Mouse (Mus musculus): ENCODE data around the gene Sfxn3. TPM values are rescaled to one million over a fixed set of nuclear protein-coding genes. Genes with fewer than 3 reads are reported as not detected.
"Not testable (repeated sequence)": the region's sequence is repeated elsewhere in the genome, so short reads cannot be mapped to it uniquely, and the experiment has no call there.

The Sfxn3 gene
- total RNA-seq, 1 experiment from 2014 or later, result 16.0 TPM

DNA sequence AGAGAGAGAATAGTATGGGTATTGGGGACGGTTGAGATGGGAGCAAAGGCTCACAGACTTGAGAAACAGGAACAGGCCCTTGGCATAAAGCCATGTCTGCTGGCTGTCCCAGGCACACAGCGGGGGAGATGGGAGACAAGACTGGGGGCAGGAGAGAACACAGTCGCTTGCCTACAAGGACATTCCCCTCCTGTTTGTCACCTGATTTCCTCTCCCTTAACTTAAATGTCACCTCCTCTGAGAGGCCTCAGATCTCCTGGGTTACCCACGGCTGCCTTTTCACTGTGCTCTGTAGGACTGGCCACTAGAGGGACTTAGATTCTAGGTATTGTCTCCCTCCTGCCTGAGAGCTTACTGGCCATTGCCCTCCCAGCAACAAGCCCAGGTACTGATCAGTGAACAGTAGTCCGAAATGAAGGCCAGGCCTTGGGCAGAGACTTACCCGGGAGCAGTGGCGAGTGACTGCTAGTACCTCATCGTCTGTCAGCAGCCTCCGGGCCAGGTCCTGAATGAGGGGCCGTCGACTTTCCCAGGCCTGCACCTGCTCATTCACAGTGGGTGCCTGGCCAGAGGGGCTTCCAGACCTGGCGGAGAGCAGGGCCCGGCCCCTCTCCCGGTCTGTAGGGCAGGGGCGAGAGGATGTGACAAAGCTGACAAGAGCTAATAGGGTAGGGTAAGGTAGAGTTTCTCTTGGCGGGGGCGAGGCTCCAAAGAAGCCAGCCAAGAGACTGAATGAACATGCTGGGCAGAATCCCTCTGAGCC lies 14.6 kb upstream of the Sfxn3 start:
- ATAC-seq (replicated peaks in 1 of 2; ENCODE audit: insufficient read depth in 1 of 2, low FRiP score in 2 of 2, low TSS enrichment in 1 of 2, low read depth in 1 of 2, poor library complexity in 2 of 2, severe bottlenecking in 2 of 2), result peak; percentile 27 to 51; a peak in 2 of 4 replicates

DNA sequence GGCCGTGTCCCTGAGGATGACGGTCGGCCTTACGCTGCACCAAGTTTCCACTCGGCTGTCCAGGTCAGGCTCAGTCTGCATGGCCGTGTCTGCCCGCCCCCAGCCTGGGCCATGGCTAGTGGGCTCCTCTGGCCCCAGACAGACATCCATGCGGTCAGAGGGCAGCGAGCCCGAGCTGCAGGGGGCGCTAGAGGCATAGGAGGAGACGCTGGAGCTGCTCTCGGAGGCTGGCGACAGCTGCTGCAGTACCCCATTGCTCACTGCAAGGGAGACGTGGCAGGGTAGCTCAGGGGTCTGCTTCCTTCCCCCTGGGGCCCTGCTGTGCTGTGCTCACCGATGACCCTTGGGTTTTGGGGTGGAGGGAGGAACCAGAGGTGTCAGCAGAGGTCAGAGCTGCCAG lies 10.4 kb upstream of the Sfxn3 start:
- peak; percentile 28 to 42; a peak in 3 of 4 replicates for ATAC-seq (replicated peaks in 1 of 2; ENCODE audit: insufficient read depth in 1 of 2, low FRiP score in 2 of 2, low TSS enrichment in 1 of 2, low read depth in 1 of 2, poor library complexity in 2 of 2, severe bottlenecking in 2 of 2)

DNA sequence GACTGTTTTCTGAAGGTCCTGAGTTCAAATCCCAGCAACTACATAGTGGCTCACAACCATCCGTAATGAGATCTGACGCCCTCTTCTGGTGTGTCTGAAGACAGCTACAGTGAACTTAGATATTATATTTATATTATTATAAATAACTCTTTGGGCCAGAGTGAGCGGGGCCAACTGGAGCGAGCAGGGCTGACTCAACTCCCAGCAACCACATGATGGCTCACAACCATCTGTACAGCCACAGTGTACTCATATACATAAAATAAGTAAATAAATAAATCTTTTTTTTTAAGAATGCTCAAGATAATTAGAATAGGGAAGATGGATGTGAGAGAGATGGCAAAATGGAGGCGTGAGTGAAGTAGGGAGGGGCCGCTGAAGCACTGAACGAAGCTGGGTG lies 9.1 kb upstream of the Sfxn3 start:
- not testable (repeated sequence) for ATAC-seq (replicated peaks in 1 of 2; ENCODE audit: insufficient read depth in 1 of 2, low FRiP score in 2 of 2, low TSS enrichment in 1 of 2, low read depth in 1 of 2, poor library complexity in 2 of 2, severe bottlenecking in 2 of 2)

DNA sequence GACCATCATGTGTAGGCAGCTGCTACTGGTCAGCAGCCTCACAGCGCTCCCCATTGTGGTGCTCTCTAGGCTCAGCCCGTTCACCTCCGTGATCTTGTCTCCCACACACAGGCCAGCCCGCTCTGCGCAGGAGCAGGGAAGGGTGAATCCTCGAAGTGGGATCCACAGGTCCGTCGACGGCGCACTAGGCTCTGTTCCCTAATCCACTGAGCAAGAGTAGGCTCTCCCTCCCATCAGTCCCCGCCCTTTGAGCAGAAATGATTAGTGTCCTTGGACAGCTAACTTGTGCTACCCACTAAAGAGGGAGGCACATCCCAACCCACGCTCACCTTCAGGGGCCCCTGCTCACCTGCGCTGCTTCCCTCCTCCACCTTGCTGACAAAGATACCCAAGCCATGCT lies 7.1 kb upstream of the Sfxn3 start:
- no peak for ATAC-seq (replicated peaks in 1 of 2; ENCODE audit: insufficient read depth in 1 of 2, low FRiP score in 2 of 2, low TSS enrichment in 1 of 2, low read depth in 1 of 2, poor library complexity in 2 of 2, severe bottlenecking in 2 of 2)

DNA sequence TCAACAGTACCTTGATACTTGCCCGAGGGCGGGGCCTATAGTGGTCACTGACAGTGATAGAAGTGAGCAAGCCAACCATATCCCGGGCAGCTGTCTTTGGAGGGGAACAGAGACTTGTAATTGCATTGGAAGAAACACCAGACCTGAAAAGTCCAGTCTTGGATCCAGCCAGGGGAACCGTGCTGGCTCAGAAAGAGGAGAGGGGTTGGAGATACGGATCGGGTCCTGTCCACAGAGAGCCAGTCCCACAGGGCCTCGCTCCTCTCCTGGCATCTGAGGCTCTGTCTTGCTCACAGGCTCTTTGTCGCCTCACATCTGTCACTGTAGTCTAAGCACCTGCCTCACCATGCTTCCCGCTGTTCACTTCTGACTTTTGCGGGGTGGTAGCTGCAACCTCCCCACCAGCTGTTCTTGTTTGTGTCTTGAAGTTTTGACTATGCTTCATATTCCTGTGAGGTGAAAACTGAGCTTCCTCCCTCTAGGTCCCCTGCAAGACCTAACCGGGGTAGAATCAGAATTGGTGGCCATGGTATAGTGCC lies 2.8 kb upstream of the Sfxn3 start:
- no peak for ATAC-seq (replicated peaks in 1 of 2; ENCODE audit: insufficient read depth in 1 of 2, low FRiP score in 2 of 2, low TSS enrichment in 1 of 2, low read depth in 1 of 2, poor library complexity in 2 of 2, severe bottlenecking in 2 of 2)

DNA sequence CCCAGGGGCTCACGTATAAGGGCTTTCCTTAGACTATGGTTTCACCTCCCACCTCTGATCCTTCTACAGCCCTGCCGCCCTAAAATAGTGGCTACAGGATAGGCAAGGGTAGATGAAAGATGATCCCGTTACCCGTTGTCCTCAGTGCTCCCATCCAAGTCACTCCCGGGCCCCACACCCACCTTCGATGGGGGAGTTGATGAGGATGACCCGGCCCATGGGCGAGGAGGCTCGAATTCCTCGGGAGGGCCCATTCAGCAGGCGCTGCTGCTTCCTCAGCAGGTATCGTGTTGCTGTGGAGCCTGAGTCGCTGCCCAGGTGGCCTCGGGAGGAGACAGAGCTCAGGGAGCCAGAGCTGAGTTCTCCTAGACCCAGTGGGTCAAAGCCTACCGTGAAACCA lies 2.1 kb upstream of the Sfxn3 start:
- no peak for ATAC-seq (replicated peaks in 1 of 2; ENCODE audit: insufficient read depth in 1 of 2, low FRiP score in 2 of 2, low TSS enrichment in 1 of 2, low read depth in 1 of 2, poor library complexity in 2 of 2, severe bottlenecking in 2 of 2)

DNA sequence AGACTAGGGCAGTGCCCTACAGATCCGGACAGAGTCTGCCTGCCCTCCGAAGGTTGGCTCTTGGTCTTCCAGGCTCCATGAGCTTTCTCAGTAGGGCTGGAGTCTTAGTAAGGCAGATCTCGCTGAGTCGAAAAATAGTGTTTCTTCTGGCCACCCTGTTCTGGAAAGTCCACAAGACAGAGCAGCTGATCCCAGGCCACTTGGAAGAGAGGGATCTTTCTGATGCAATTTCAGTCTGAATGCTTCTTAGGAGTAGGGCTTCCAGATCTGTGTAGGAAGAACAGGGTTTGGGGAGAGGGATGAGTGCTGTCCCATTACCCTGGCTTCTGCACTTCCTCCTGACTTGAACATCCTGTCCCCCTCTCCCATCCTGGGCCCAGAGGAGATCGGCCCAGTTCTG lies 1.7 kb upstream of the Sfxn3 start, which contains the start of gene Pdzd7:
Gene Pdzd7 (minus strand): TSS at position 67 of the 400 bp plus-strand sequence.
- no peak for ATAC-seq (replicated peaks in 1 of 2; ENCODE audit: insufficient read depth in 1 of 2, low FRiP score in 2 of 2, low TSS enrichment in 1 of 2, low read depth in 1 of 2, poor library complexity in 2 of 2, severe bottlenecking in 2 of 2)

DNA sequence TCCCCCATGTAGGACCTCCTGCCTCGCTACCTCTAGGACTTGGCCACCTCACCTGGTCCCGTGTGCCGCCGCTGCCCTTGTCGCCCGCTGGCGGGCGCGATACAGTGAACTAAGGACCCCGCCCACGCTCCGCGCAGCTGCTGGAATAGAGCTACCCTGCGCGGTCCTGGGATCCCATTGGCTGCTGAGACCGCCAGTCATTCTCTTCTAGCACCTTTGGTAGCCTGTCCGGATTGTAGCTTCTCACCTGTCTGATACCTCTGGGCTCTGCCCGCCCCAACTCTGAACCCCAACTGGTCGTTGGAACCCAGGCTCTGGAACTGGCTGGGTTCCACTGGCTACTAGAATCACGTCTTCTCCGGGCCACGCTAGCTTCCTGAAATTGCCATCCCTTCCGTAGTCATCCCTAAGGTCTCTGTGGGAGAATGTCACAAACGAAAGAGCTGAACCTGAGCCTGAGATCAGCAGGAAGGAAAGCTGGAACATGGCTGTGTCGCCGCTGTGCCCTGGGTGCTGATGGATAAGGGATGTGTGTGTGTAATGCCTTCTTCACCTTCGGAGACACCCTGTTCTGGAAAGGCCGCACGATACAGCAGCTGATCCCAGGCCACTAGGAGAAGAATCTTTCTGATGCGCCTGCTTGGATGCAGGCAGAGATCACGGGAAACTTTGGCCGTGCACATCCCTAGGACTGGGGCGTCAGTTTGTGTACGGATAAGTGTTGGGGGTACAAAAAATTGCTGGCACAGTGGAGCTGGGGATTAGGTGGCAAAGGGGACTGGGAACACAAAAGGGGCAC lies 581 bp upstream of the Sfxn3 start:
- 0 out of 4 replicates have a peak, but pooled peaks of 1 of the 2 experiments have one; percentile 25 for ATAC-seq (replicated peaks in 1 of 2; ENCODE audit: insufficient read depth in 1 of 2, low FRiP score in 2 of 2, low TSS enrichment in 1 of 2, low read depth in 1 of 2, poor library complexity in 2 of 2, severe bottlenecking in 2 of 2)

DNA sequence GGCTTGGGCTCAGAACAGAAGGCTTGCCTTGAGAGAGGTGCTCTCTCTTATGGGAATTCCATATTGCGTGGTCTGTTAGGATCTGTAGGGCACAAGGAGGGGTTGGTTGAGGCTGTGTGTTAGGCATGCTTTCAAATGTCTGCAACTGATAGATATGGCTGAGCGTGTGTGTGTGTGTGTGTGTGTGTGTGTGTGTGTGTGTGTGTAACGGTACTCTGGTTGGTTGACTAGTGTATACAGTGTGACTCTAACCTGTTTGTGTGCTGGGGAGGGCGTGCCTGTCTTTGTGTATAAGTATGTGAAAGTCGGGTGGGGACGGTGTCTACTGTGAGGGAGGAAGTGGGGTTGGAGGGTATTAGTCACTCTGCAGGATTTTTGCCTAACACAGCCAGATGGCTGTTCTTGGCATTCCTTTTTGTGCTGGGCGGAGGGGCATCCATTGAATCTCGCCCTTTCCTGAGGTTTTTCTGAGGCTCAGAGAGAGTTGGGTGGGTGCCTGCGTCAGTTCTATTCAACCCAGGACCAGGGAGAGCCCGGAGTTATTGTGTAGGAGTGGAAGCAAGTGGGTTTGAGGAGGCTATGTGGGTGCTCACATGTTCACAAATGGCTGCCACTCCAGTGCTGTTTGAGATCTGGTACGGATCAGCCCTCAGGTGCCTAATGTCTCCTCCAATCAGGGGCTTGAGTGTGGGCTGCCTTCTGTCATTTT lies 786 bp downstream of the Sfxn3 start:
- peak; percentile 34 to 41 for ATAC-seq (replicated peaks in 1 of 2; ENCODE audit: insufficient read depth in 1 of 2, low FRiP score in 2 of 2, low TSS enrichment in 1 of 2, low read depth in 1 of 2, poor library complexity in 2 of 2, severe bottlenecking in 2 of 2)

DNA sequence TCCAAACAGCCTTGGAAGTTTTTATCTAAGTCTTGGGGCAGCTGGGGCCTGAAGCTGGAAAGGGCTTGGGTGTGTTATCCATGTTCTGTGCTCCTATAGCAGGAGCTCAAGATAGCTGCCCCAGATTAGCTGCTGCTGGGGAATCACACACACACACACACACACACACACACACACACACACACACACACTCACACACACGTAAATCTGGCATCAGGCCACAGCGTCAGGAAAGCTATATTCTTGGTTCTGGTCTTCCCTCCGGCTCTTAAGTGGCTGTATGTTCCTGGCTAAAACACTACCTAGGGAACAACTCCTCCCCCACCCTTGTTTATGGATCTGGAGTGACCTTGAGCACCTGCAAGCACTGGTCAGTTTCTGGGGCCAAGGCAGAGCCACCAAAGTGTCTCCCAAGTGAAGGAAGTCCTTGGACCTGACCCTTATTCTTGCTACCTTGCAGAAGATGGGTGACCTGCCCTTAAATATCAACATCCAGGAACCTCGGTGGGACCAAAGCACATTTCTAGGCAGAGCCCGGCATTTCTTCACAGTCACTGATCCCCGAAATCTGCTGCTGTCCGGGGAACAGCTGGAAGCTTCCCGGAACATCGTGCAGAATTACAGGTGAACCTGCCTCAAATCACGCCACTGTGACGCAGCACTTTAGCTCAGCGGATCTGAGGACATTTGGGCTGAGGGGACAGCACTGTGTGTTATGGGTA lies 1.5 kb downstream of the Sfxn3 start:
- ATAC-seq (replicated peaks in 1 of 2; ENCODE audit: insufficient read depth in 1 of 2, low FRiP score in 2 of 2, low TSS enrichment in 1 of 2, low read depth in 1 of 2, poor library complexity in 2 of 2, severe bottlenecking in 2 of 2), result no peak

DNA sequence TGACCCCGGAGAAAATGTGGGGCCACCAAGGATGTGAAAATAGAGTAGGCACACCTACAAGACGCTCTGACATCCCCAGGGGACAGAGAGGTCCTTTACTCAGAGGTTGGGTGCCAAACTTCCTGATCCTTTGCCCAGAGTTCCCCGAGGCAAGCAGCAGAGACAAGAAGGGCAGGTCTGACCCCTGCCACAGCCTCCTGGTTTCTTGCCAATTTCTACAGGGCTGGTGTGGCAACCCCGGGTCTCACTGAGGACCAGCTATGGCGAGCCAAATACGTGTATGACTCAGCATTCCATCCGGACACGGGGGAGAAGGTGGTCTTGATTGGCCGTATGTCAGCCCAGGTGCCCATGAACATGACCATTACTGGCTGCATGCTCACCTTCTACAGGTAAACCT lies 2.2 kb downstream of the Sfxn3 start:
- ATAC-seq (replicated peaks in 1 of 2; ENCODE audit: insufficient read depth in 1 of 2, low FRiP score in 2 of 2, low TSS enrichment in 1 of 2, low read depth in 1 of 2, poor library complexity in 2 of 2, severe bottlenecking in 2 of 2), result no peak

DNA sequence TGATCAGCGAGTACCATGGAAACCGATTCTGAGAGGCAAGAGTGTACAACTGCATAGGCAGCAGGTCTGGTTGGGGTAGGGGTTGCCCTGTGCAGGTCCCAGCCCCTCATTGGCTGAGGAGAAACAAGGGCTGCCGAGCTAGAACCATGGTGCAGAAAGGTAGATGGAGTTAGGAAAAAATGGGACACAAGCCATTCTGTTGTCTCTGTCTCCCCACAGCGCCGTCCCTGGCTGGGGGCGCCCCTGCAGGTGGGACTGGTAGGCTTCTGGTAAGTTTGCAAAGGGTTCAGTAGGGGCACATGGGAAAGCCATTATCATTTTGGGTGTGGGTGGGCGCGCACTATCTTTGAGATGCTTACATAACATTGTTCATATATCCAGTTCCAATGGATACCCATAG lies 6.1 kb downstream of the Sfxn3 start:
- ATAC-seq (replicated peaks in 1 of 2; ENCODE audit: insufficient read depth in 1 of 2, low FRiP score in 2 of 2, low TSS enrichment in 1 of 2, low read depth in 1 of 2, poor library complexity in 2 of 2, severe bottlenecking in 2 of 2), result no peak

DNA sequence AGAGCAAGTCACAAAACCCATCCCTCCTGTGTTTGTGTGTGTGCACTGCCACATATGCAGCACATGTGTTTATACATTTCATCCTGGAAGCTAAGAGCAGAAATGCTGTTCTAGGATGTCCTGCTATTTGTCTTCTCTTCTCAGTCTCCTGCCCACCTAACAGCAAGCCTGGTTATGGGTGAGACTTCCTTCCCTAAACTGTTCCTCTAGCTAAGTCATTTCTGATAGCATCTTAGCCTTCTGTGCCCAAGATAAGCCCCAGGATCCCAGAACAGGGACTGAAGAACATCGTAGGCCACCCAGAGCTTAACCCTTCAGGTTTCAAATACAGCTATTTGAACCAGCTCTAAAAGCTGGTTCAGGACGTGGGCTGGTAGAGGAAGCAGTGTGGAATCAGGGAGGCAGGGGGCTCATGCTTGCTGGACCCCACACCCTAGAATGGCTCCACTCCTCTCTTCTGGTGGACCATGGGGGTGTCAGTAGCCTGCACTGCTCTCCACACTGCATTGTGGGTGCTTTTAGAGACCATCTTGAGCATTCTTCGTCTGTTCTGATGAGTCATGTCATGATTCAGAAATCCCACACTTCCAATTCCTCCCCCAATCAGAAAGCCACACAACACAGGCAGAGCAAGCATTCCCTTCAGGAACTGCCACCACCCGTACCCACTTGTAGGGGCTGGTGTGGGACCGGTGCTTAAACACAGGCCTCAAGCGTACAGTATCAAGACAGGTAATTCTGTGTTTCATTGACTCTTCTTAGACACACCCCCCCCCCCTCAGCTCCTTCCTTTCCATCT lies 7.8 kb downstream of the Sfxn3 start:
- ATAC-seq (replicated peaks in 1 of 2; ENCODE audit: insufficient read depth in 1 of 2, low FRiP score in 2 of 2, low TSS enrichment in 1 of 2, low read depth in 1 of 2, poor library complexity in 2 of 2, severe bottlenecking in 2 of 2), result no peak

DNA sequence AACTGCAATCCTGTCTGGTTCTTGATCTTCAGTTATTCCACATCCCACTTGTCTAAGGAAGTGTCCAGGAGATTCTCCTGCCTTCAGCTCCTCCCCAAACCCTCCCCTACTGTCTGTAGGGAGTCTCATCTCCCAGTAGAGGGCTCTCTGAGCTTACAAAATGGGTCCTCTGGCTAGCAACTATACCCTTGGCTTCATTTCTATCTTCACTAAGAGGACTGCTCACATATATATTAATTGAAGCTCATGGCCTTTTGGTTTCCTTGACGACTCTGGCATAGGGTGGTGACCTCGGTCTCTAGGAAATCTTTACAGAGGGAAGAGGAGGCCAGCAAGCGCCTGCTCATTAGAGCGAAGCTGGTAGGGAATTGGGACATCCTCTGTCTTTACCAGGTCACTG lies 9.1 kb downstream of the Sfxn3 start:
- peak in 1 of 2 experiments; percentile 50; a peak in 1 of 4 replicates for ATAC-seq (replicated peaks in 1 of 2; ENCODE audit: insufficient read depth in 1 of 2, low FRiP score in 2 of 2, low TSS enrichment in 1 of 2, low read depth in 1 of 2, poor library complexity in 2 of 2, severe bottlenecking in 2 of 2)

DNA sequence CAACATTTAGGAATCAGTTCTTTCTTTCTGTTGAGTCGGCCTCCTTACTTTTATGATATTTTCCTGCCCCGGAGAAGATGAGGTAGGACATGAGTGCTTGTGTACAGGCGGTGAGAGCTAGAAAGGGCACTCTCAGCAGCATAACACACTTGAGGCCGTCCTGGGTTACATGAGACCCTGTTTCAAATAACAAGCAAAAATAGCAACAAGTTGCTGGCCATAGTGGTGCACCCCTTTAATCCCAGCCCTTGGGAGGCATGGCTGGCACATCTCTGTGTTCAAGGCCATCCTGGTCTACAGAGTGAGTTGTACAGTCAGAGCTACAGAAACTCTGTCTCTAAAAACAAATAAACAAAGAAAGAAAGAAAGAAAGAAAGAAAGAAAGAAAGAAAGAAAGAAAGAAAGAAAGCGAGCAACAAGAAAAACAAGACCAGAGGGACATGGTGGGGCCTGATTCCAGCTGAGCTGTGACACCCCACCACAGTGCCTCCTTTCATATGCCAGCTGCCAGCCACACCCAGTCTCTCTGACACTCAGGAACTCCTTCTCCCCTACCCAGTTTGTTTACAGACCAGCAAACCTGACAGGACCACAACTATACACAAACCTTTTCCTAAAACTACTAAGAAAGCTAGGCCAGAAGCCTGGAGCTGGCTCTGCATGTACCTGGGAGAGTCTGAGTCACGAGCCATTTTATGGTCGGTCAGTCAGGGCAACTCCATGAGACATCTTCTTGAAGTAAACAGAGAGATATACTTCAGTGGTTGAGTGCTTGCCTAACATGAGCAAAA lies 9.8 kb downstream of the Sfxn3 start:
- no peak for ATAC-seq (replicated peaks in 1 of 2; ENCODE audit: insufficient read depth in 1 of 2, low FRiP score in 2 of 2, low TSS enrichment in 1 of 2, low read depth in 1 of 2, poor library complexity in 2 of 2, severe bottlenecking in 2 of 2)

DNA sequence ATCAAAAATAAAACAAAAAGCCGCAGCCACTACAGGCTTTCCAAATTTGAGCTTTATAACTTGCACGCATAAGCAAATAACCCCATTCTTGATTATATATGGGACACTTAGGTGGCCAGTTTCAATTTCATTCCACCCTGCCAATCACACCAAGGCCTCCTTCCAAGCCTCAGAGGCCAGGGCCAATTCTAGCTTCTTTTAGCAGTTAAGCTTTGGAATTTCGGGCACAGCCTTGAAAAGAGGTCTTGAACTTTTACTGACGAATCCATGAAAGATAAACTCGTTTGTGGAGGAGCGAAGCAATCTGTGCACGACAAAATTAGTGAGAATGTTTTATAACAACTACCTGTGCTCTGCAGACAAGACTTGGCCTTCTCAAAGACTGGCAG lies 10.4 kb downstream of the Sfxn3 start:
- ATAC-seq (replicated peaks in 1 of 2; ENCODE audit: insufficient read depth in 1 of 2, low FRiP score in 2 of 2, low TSS enrichment in 1 of 2, low read depth in 1 of 2, poor library complexity in 2 of 2, severe bottlenecking in 2 of 2), result no peak

All from hematopoietic stem cell, adult 5-6 weeks (primary cell).